Mouse (Mus musculus) ES-E14 (cell line): ENCODE measurements at regions not wholly inside any gene's neighbourhood (a gene's known extent, or its start where the extent isn't known, plus 50 kb on each side); places are given as distances from the start of the nearest gene placed in this dataset.

Experiments used
- DNase-seq: peaks from one replicate; pipeline ENCODE4 v3.0.0-alpha.2; 2013; ENCODE audit warnings: low read depth, low spot score
- H3K27ac ChIP-seq: 2 replicates; pipeline ENCODE4 v1.5.1; 2012; ENCODE audit warnings: low read depth, mild to moderate bottlenecking, low read length, moderate library complexity, mixed read lengths; ENCODE audit not compliant: poor library complexity, insufficient read depth, severe bottlenecking
- H3K36me3 ChIP-seq: 2 replicates; pipeline ENCODE4 v1.6.1; 2012; ENCODE audit warnings: mild to moderate bottlenecking, low read length, moderate library complexity, mixed read lengths; ENCODE audit not compliant: control insufficient read depth, poor library complexity, insufficient read depth, severe bottlenecking
- H3K4me1 ChIP-seq, 2 experiments: fragments of 150-350 bp in 1 of 2; sonication (generic) in 1 of 2; 2 replicates each; pipeline ENCODE4 v1.6.1; 2012; ENCODE audit warnings: low read length in 2 of 2, mild to moderate bottlenecking in 1 of 2, mixed read lengths in 1 of 2; ENCODE audit not compliant: control insufficient read depth in 2 of 2, insufficient read depth in 2 of 2, poor library complexity in 1 of 2
- H3K4me3 ChIP-seq, 2 experiments: fragments of 150-350 bp in 1 of 2; sonication (generic) in 1 of 2; 2 replicates each; pipeline ENCODE4 v1.5.1; 2012; ENCODE audit warnings: low read length in 2 of 2, low read depth in 1 of 2, mild to moderate bottlenecking in 1 of 2, mixed read lengths in 1 of 2; ENCODE audit not compliant: insufficient read depth in 1 of 2, poor library complexity in 1 of 2, severe bottlenecking in 1 of 2
- H3K9ac ChIP-seq: 2 replicates; pipeline ENCODE4 v1.6.1; 2012; ENCODE audit warnings: low read depth, mild to moderate bottlenecking, low read length, mixed read lengths; ENCODE audit not compliant: poor library complexity, insufficient read depth, severe bottlenecking
- H3K9me3 ChIP-seq: fragments of 150-350 bp; sonication (generic); 2 replicates; pipeline ENCODE4 v1.6.1; 2012; ENCODE audit warnings: low read depth, mild to moderate bottlenecking, low read length; ENCODE audit not compliant: control insufficient read depth, insufficient read depth
- CHD2 ChIP-seq: IDR thresholded peaks from 2 replicates; pipeline ENCODE4 v1.6.1; 2014; ENCODE audit warnings: mild to moderate bottlenecking, low read depth, low read length, inconsistent platforms
- HCFC1 ChIP-seq: IDR thresholded peaks from 2 replicates; pipeline ENCODE4 v1.6.1; 2012; ENCODE audit warnings: low read length, inconsistent platforms, borderline replicate concordance; ENCODE audit not compliant: insufficient read depth
- MAFK ChIP-seq: IDR thresholded peaks from 2 replicates; pipeline ENCODE4 v1.6.1; 2014; ENCODE audit warnings: mild to moderate bottlenecking, low read depth, low read length, inconsistent platforms; ENCODE audit not compliant: insufficient read depth
- ZC3H11A ChIP-seq: IDR thresholded peaks from 2 replicates; pipeline ENCODE4 v1.6.1; 2012; ENCODE audit warnings: low read depth, mild to moderate bottlenecking, inconsistent platforms, low read length, borderline replicate concordance
- ZNF384 ChIP-seq: IDR thresholded peaks from 2 replicates; pipeline ENCODE4 v1.6.1; 2012; ENCODE audit warnings: low read depth, low read length, inconsistent platforms
- in situ Hi-C, 2 experiments: fragments of 600-800 bp; cut with MboI; formaldehyde crosslinking; loops; one replicate each; pipeline ENCODE4 v1.15.1; 2025; ENCODE audit warnings: low sequenced_read_pairs in 2 of 2, inconsistent platforms in 1 of 2; ENCODE audit not compliant: unreplicated experiment in 2 of 2

GRCm38 (mm10) chr9:120645776-120646175 is 74.5 kb downstream of the Rpl14 start:
- no peak overlapping the region for H3K9ac ChIP-seq
- peak; percentile 15 for DNase-seq
- H3K9me3 ChIP-seq: no peaks in the 10 kb centered on the region
- TF ChIP-seq MAFK (no peak), CHD2 (no peak), ZC3H11A (no peak), ZNF384 (no peak), HCFC1 (no peak)
- H3K36me3 ChIP-seq: 0 out of 2 replicates have a peak, but pooled peaks cover 2% of the 10 kb centered on the region
- no peak overlapping the region for H3K27ac ChIP-seq
- no peak overlapping the region for H3K4me3 ChIP-seq
- in situ Hi-C loops: no loop called here
- no peaks in the 10 kb centered on the region for H3K4me1 ChIP-seq

GRCm38 (mm10) chr9:120646806-120647667 is 75.8 kb downstream of the Rpl14 start:
- in situ Hi-C loops: no loop called here
- H3K9ac ChIP-seq: no peak overlapping the region
- H3K9me3 ChIP-seq: no peaks in the 10 kb centered on the region
- TF ChIP-seq CHD2: no peak
- no peak for TF ChIP-seq MAFK
- no peak for TF ChIP-seq ZC3H11A
- TF ChIP-seq HCFC1: no peak
- no peak for TF ChIP-seq ZNF384
- no peak for DNase-seq
- no peak overlapping the region for H3K4me3 ChIP-seq
- H3K4me1 ChIP-seq: no peaks in the 10 kb centered on the region
- H3K27ac ChIP-seq: no peak overlapping the region
- no peaks in the 10 kb centered on the region for H3K36me3 ChIP-seq

- no peak for DNase-seq
- no peaks in the 10 kb centered on the region for H3K9me3 ChIP-seq
- H3K4me3 ChIP-seq: no peak overlapping the region
- TF ChIP-seq MAFK (no peak), HCFC1 (no peak), ZNF384 (no peak)
- no peaks in the 10 kb centered on the region for H3K36me3 ChIP-seq
- H3K9ac ChIP-seq: no peak overlapping the region
- in situ Hi-C loops: no loop called here
- H3K27ac ChIP-seq: no peak overlapping the region
- H3K4me1 ChIP-seq: no peaks in the 10 kb centered on the region
These were observed 76.4 kb downstream of the Rpl14 start for GRCm38 (mm10) chr9:120647668-120647955.

GRCm38 (mm10) chr9:120652733-120653132 is 81.5 kb downstream of the Rpl14 start:
- Histone ChIP-seq H3K36me3 (no peaks in the 10 kb centered on the region), H3K9me3 (no peaks in the 10 kb centered on the region), H3K9ac (no peak overlapping the region), H3K27ac (no peak overlapping the region), H3K4me3 (no peak overlapping the region), H3K4me1 (peaks cover 0 to 14% of the 10 kb centered on the region in 2 experiments; a peak in 2 of 4 replicates)
- TF ChIP-seq ZNF384 (no peak), ZC3H11A (no peak), CHD2 (no peak), MAFK (no peak), HCFC1 (no peak)
- DNase-seq: no peak
- in situ Hi-C loops: no loop called here

DNA sequence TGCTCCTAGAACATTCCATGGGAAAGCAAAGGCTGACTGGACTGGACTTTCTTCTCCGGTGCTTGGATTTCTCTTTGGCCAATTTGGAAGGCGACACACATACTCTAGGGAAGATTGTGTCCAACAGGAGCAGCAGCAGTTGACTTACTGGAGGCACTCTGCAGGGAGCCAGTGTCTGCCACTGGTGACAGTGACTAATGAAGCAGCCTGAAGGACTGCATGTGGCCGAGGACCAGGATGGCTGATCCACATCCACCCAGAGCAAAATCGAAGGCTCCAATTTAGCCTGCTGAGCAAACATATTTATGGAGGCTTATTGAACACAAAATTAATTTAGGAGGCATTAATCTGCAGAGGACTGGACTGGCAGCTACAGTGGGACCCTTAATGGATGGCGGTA is 81.9 kb downstream of the Rpl14 start:
- Histone ChIP-seq H3K4me1 (peaks cover 0 to 14% of the 10 kb centered on the region in 2 experiments; a peak in 2 of 4 replicates), H3K4me3 (no peak overlapping the region), H3K9ac (no peak overlapping the region), H3K27ac (no peak overlapping the region), H3K9me3 (no peaks in the 10 kb centered on the region), H3K36me3 (no peaks in the 10 kb centered on the region)
- in situ Hi-C loops: no loop called here
- no peak for DNase-seq
- TF ChIP-seq MAFK (no peak), CHD2 (no peak), ZC3H11A (no peak), ZNF384 (no peak), HCFC1 (no peak)
